Mouse (Mus musculus): ENCODE data around the gene Naa50. TPM values are rescaled to one million over a fixed set of nuclear protein-coding genes. Genes with fewer than 3 reads are reported as not detected.
A peak's percentile ranks its signal among the peaks of the same experiment; 100 is the strongest.

The Naa50 gene
- polyA plus RNA-seq, 1 experiment: 6.5 TPM

DNA sequence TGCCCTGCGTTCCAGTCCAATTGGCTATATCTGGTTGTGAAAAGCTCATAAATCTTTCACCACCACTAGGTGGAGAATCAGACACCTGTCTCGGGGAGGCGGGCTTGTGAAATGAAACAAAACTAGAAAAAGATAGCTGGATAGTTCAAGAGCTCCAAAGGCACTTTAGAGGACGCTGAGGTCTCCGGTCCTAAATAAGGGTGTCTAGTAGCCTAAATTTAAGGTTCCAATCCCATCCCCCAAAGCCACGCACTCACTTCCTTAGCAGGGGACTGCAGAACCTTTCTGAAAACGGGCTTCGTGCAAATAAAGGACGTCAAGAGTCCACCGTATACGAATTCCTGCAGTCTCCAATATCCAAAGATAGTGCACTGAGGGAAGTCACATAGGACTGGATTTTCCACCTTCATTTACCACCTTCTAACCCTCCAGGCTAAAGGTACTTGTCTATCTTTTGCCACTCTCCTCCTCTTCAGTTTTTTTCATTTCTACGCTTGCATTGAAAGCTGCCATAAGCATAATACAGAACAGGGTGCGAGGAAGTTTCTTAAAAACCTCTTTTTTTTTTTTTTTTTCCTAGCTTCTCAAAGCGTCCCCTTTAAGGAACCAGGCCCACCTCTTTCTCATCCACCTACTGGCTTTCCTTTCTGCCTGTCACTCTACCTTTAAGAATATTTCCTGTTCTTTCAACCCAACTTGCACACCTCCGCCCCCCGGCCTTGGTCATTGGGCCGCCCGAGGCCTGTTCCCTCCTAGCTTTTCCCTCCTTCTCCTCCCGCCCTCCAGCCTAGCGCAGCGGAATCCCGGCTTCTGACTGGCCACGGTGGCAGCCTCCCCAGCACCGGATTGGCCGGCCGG is 32.9 kb downstream of the Naa50 start:
- Histone ChIP-seq H3K36me3 (replicated peaks; ENCODE audit: low read length) (no peaks in the 10 kb centered on the region), H3K4me3 (replicated peaks) (peak overlapping the region; percentile 96), H3K4me1 (peaks cover 31% of the 10 kb centered on the region), H3K9me3 (no peaks in the 10 kb centered on the region), H3K27me3 (replicated peaks) (no peaks in the 10 kb centered on the region)
- TF ChIP-seq GATA1 (IDR thresholded peaks at IDR 0.05; ENCODE audit: borderline replicate concordance, low read length): no peak
- no peak for TF ChIP-seq FLI1 (IDR thresholded peaks at IDR 0.05; ENCODE audit: low read length)

DNA sequence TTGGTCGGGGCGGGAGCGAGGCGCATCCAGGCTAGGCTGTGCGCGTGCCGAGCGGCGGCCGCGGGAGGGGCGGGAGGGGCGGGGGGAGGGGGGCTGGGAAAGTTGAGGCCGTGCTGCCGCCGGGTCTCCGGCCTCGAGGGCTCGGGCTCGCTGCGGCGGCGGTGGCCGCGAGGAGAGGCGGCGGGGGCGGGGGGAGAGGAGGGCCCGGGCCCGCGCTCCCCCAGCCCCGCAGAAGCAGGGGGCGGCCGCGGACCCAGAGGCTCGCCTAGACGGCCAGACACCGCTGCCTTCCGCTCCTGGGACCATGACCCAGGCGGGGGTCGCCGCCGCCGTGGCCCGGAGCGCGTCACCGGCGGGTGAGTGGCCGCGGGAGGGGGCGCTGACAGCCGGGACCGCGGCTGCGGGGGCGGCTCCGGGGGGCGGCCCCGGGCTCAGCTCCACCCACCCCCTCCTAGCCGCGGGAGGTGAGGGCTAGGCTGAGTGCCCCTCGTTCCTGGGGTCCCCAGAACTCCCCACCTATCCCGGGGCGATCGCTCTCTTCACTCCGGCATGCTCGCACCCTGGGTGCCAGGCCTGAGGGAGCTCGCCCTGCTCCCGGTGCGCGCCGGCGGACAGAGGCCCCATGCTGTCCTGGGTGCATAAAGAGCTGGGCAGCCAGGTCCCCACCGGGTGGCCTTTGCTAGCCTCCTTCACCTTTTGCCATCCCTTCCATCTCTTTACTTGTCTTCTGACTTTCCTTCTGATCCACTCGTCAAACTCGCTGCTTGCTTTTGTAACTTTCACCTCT is 33.7 kb downstream of the Naa50 start, which contains the start of gene Usf3:
TSS of gene Usf3 (plus strand) at position 92 of the 787 bp plus-strand sequence.
- Histone ChIP-seq H3K27me3 (replicated peaks) (no peaks in the 10 kb centered on the region), H3K4me3 (replicated peaks) (peak within 1 kb of the TSS; percentile 96), H3K36me3 (replicated peaks; ENCODE audit: low read length) (peaks cover 1% of the 10 kb centered on the region), H3K9me3 (no peaks in the 10 kb centered on the region), H3K4me1 (peaks cover 29% of the 10 kb centered on the region)
- TF ChIP-seq FLI1 (IDR thresholded peaks at IDR 0.05; ENCODE audit: low read length): no peak
- TF ChIP-seq GATA1 (IDR thresholded peaks at IDR 0.05; ENCODE audit: borderline replicate concordance, low read length): no peak

DNA sequence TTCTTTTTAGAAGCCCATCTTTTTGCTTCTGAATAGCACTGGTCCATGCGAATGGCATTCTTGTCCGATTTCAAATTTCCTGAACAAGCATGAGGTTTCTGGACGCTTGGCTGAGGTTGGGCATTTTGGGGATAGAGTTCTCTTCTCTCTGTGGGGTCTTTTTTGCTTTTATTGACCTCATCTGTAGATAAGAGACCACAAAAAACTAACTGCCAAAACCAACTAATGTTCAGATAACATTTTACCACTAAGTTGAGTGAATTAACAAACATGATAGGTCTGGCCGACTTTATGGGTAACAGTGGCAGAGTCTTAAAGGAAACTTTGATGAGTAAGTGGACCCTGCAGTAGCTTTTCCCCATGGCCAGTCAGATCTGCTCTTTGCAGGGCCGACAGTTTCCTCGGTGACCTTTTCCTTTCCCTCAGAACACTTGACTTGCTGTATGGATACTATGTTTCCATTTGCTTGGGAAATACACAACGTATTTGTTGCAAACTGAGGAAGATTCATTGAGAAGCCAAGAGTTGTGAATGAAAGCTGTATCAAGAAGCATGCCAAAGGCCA is 34.4 kb downstream of the Naa50 start:
- Histone ChIP-seq H3K4me1 (peaks cover 29% of the 10 kb centered on the region), H3K9me3 (no peaks in the 10 kb centered on the region), H3K27me3 (replicated peaks) (no peaks in the 10 kb centered on the region), H3K36me3 (replicated peaks; ENCODE audit: low read length) (peaks cover 7% of the 10 kb centered on the region), H3K4me3 (replicated peaks) (peak overlapping the region; percentile 96)
- TF ChIP-seq GATA1 (IDR thresholded peaks at IDR 0.05; ENCODE audit: borderline replicate concordance, low read length) (no peak), FLI1 (IDR thresholded peaks at IDR 0.05; ENCODE audit: low read length) (no peak)

DNA sequence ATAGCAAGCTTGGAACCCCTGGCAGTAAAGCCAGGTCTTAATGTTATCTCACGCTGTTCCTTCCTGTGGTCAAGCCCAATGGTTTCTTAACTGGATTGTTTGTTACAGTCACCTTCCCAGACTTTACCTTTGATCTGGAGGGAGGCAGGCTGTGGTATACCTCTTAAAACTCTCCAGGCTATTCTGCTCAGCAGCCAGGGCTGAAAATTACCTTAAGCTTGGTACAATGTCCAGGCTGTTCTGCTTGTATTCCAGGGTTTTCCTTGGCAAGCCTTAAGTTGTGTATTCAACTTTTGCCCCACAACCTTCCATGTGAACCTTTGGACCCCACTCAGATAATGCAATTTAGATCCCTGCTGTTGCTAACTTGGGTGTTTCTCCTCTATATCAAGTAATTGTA is 35.4 kb downstream of the Naa50 start:
- H3K4me1 ChIP-seq: peaks cover 26% of the 10 kb centered on the region
- peaks cover 12% of the 10 kb centered on the region for H3K36me3 ChIP-seq (replicated peaks; ENCODE audit: low read length)
- no peaks in the 10 kb centered on the region for H3K9me3 ChIP-seq
- no peak for TF ChIP-seq GATA1 (IDR thresholded peaks at IDR 0.05; ENCODE audit: borderline replicate concordance, low read length)
- no peak for TF ChIP-seq FLI1 (IDR thresholded peaks at IDR 0.05; ENCODE audit: low read length)
- peak overlapping the region; percentile 60 for H3K4me3 ChIP-seq (replicated peaks)
- no peaks in the 10 kb centered on the region for H3K27me3 ChIP-seq (replicated peaks)

DNA sequence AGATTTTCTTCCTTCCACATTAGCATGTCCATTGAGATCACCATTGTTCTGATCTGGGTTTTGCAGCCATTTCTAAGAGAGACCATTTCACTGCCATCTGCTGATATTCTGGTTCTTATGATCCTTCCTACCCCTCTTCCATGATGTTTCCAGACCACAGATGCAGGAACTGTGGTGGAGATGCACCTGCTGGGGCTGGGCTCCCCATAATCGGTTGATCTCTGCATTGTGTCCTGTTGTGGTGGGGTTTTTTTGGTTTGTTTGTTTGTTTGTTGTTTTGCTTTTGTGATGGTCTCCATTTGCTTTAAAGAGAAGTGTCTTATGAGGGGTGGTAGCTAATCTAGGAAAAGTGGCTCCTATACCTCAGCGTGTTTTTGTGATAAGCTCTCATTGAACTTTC is 36.9 kb downstream of the Naa50 start:
- H3K27me3 ChIP-seq (replicated peaks): no peaks in the 10 kb centered on the region
- no peak overlapping the region for H3K4me3 ChIP-seq (replicated peaks)

DNA sequence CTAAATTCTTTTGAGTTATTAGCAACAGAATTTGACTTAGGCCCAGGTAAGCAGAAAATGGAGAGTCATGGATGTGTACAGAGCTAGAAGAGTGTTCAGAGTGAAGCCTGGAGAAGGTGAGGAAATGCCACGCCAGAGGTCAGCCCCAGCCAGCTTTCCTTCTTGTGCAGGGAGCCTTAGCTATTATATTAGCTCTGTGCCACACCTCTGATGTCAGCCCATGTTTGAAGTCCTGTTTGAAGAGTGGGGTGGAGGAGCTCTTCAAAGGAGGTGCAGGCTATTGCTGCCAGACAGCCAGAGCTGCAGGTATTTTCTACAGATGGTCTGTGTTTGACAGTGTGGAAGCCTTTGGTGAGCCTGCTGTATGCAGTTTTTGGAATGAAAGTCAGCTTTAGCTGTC is 38.9 kb downstream of the Naa50 start:
- Histone ChIP-seq H3K4me3 (replicated peaks) (no peak overlapping the region), H3K9me3 (no peaks in the 10 kb centered on the region), H3K4me1 (peaks cover 17% of the 10 kb centered on the region), H3K36me3 (replicated peaks; ENCODE audit: low read length) (peaks cover 29% of the 10 kb centered on the region), H3K27me3 (replicated peaks) (no peaks in the 10 kb centered on the region)
- no peak for TF ChIP-seq GATA1 (IDR thresholded peaks at IDR 0.05; ENCODE audit: borderline replicate concordance, low read length)
- TF ChIP-seq FLI1 (IDR thresholded peaks at IDR 0.05; ENCODE audit: low read length): no peak

More for the DNA sequence above, 36.9 kb downstream of the Naa50 start:
- Histone ChIP-seq H3K4me1 (peaks cover 20% of the 10 kb centered on the region), H3K36me3 (replicated peaks; ENCODE audit: low read length) (peaks cover 21% of the 10 kb centered on the region), H3K9me3 (no peaks in the 10 kb centered on the region)
- TF ChIP-seq GATA1 (IDR thresholded peaks at IDR 0.05; ENCODE audit: borderline replicate concordance, low read length): no peak
- TF ChIP-seq FLI1 (IDR thresholded peaks at IDR 0.05; ENCODE audit: low read length): no peak

DNA sequence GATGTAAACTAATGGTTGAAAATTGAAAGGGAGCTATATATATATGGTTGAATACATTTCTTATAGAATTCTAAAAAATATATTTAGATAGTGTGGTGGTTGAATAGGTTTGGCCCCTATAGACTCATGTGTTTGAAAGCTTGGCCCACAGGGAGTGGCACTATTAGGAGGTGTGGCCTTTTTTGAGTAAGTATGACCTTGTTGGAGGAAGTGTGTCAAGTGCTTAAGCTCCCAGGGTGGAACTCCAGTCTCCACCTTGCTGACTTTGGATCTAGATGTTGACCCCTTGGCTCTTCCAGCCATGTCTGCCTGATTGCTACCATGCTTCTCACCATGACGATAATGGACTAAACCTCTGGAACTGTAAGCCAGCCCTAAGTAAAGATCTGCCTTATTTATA is 43.0 kb downstream of the Naa50 start:
- TF ChIP-seq FLI1 (IDR thresholded peaks at IDR 0.05; ENCODE audit: low read length) (no peak), GATA1 (IDR thresholded peaks at IDR 0.05; ENCODE audit: borderline replicate concordance, low read length) (no peak)
- Histone ChIP-seq H3K4me1 (no peaks in the 10 kb centered on the region), H3K36me3 (replicated peaks; ENCODE audit: low read length) (peaks cover 37% of the 10 kb centered on the region), H3K4me3 (replicated peaks) (no peak overlapping the region), H3K9me3 (no peaks in the 10 kb centered on the region), H3K27me3 (replicated peaks) (no peaks in the 10 kb centered on the region)

DNA sequence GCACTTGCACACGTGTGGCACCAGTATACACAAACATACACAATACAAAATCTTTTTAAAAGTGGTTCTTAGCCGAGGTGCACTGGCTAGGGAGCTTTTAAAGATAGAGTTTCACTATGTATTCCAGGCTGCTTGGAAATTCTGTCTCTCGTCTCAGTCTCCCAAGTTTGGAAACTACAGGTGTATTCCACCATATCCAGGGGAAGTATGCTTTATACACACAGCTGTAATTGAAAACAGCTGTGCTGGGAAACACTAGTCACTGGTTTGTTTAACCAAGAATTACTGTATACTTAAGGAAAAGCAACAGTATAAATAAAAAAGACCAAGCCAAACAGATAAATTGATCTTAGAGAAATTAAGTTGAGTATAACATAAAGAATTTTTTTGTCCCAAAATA is 45.1 kb downstream of the Naa50 start:
- H3K4me3 ChIP-seq (replicated peaks): no peak overlapping the region
- H3K9me3 ChIP-seq: peaks cover 4% of the 10 kb centered on the region; the same call in 1 of the 2 replicates
- H3K36me3 ChIP-seq (replicated peaks; ENCODE audit: low read length): peaks cover 32% of the 10 kb centered on the region
- TF ChIP-seq FLI1 (IDR thresholded peaks at IDR 0.05; ENCODE audit: low read length) (no peak), GATA1 (IDR thresholded peaks at IDR 0.05; ENCODE audit: borderline replicate concordance, low read length) (no peak)
- H3K4me1 ChIP-seq: peaks cover 5% of the 10 kb centered on the region
- no peaks in the 10 kb centered on the region for H3K27me3 ChIP-seq (replicated peaks)

DNA sequence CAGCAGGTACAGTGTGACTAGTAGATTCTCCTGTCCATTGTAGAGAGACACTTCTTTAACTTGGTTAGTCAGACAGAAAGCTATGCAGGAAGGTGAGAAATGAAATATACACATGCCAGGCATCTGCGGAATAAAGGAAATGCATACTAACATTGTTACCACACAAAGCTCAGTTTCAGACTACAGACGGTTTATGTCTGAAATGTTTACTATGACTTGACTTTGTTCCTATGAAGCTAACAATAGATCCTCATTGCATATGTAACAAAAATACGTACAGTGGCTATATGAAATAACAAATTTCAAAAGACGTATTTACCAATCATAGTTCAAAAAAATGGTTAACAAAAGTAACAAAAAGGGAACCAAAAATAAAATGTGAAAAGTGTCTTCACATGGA is 47.5 kb downstream of the Naa50 start:
- H3K9me3 ChIP-seq: peaks cover 4% of the 10 kb centered on the region; the same call in 1 of the 2 replicates
- no peak overlapping the region for H3K4me3 ChIP-seq (replicated peaks)
- peaks cover 26% of the 10 kb centered on the region for H3K36me3 ChIP-seq (replicated peaks; ENCODE audit: low read length)
- peaks cover 26% of the 10 kb centered on the region for H3K4me1 ChIP-seq
- TF ChIP-seq GATA1 (IDR thresholded peaks at IDR 0.05; ENCODE audit: borderline replicate concordance, low read length) (no peak), FLI1 (IDR thresholded peaks at IDR 0.05; ENCODE audit: low read length) (no peak)
- H3K27me3 ChIP-seq (replicated peaks): no peaks in the 10 kb centered on the region
